Mouse (Mus musculus) layer of hippocampus, postnatal 14 days (tissue): ENCODE data around the gene Cfap70. TPM values are rescaled to one million over a fixed set of nuclear protein-coding genes. Genes with fewer than 3 reads are reported as not detected.

ENCODE experiments used
- DNase-seq, 2 experiments: peaks; one replicate each; pipeline ENCODE4 v3.0.0; 2021 to 2022; ENCODE audit warnings: low spot score in 2 of 2, mixed read lengths in 1 of 2
- total RNA-seq, 2 experiments: library from RNA; stranded (reverse); gene quantifications; 2 replicates each; pipeline ENCODE4 v1.2.3; 2021

Cfap70 gene
- total RNA-seq, 2 experiments from 2014 or later = 0.67 to 1.8 TPM

- DNase-seq = no peak
These were observed 104.5 kb downstream of the Cfap70 start for GRCm38 (mm10) chr14:20347441-20347990.

- no peak for DNase-seq
These were observed 106.1 kb downstream of the Cfap70 start for GRCm38 (mm10) chr14:20345885-20346284.

Other genes with a start within 250 kb of the Cfap70 start
- not detected for gene Kcnk16, start 183.0 kb downstream of the Cfap70 start, total RNA-seq
- gene Nudt13, start 157.5 kb downstream of the Cfap70 start, total RNA-seq = 10 to 100 TPM; 23.4 to 28.3 TPM
- gene Ecd, start 104.1 kb downstream of the Cfap70 start, total RNA-seq = 10 to 100 TPM; 27.9 to 32.8 TPM
- 10 to 100 TPM; 44.3 to 45.5 TPM for gene Fam149b, start 104.1 kb downstream of the Cfap70 start, total RNA-seq
- 10 to 100 TPM; 21.9 to 22.4 TPM for gene Dnajc9, start 63.3 kb downstream of the Cfap70 start, total RNA-seq
- 10 to 100 TPM; 33.3 to 36.5 TPM for gene Mrps16, start 58.6 kb downstream of the Cfap70 start, total RNA-seq
- 10 to 100 TPM; 48.4 to 50.6 TPM for gene Anxa7, start 27.9 kb upstream of the Cfap70 start, total RNA-seq
- gene Mss51, start 44.7 kb upstream of the Cfap70 start, total RNA-seq = 1 to 10 TPM; 1.0 to 1.8 TPM
- gene Ppp3cb, start 94.3 kb upstream of the Cfap70 start, total RNA-seq = 100 to 1,000 TPM; 373 to 392 TPM
- gene Usp54, start 188.8 kb upstream of the Cfap70 start, total RNA-seq = 10 to 100 TPM; 38.6 to 51.9 TPM
- gene Myoz1, start 204.3 kb upstream of the Cfap70 start, total RNA-seq = not detected
- gene Synpo2l, start 216.1 kb upstream of the Cfap70 start, total RNA-seq = under 1 TPM; 0.35 to 0.57 TPM
- gene Sec24c, start 222.1 kb upstream of the Cfap70 start, total RNA-seq = 100 to 1,000 TPM; 106 to 110 TPM
- gene Fut11, start 242.7 kb upstream of the Cfap70 start, total RNA-seq = 10 to 100 TPM; 18.2 to 18.5 TPM